Mouse (Mus musculus) limb, embryonic 14.5 days (tissue): ENCODE measurements around the gene Arl15. TPM values are rescaled to one million over a fixed set of nuclear protein-coding genes. Genes with fewer than 3 reads are reported as not detected.

Source experiments
- ATAC-seq: fragments of 200-750 bp; cut with Nextera tagmentation; 2 replicates; pipeline ENCODE4 v1.8.0; 2017; ENCODE audit warnings: low read depth, moderate number of reproducible peaks, moderate TSS enrichment; ENCODE audit not compliant: low FRiP score
- DNase-seq: peaks from one replicate; pipeline ENCODE4 v3.0.0-alpha.2; 2015; ENCODE audit warnings: low spot score
- H3K27ac ChIP-seq: fragments of 300-500 bp; sonication (generic); replicated peaks from 2 replicates; pipeline ENCODE4 v1.5.1; 2014; ENCODE audit warnings: low read depth, mild to moderate bottlenecking, low read length, moderate library complexity, mixed read lengths
- H3K27me3 ChIP-seq: fragments of 300-500 bp; sonication (generic); 2 replicates; pipeline ENCODE4 v1.6.1; 2014; ENCODE audit warnings: low read length, mixed read lengths; ENCODE audit not compliant: control insufficient read depth, insufficient read depth
- H3K36me3 ChIP-seq: fragments of 300-500 bp; sonication (generic); 2 replicates; pipeline ENCODE4 v1.6.1; 2014; ENCODE audit warnings: mild to moderate bottlenecking, low read length, moderate library complexity, mixed read lengths; ENCODE audit not compliant: control insufficient read depth, insufficient read depth
- H3K4me1 ChIP-seq: fragments of 300-500 bp; sonication (generic); 2 replicates; pipeline ENCODE4 v1.6.1; 2014; ENCODE audit warnings: antibody characterized with exemption, low read length, mixed read lengths; ENCODE audit not compliant: control insufficient read depth, insufficient read depth
- H3K4me2 ChIP-seq: fragments of 300-500 bp; sonication (generic); replicated peaks from 2 replicates; pipeline ENCODE4 v1.6.1; 2014; ENCODE audit warnings: low read depth, mild to moderate bottlenecking, low read length, moderate library complexity; ENCODE audit not compliant: severe bottlenecking
- H3K4me3 ChIP-seq: fragments of 300-500 bp; sonication (generic); replicated peaks from 2 replicates; pipeline ENCODE4 v1.5.1; 2014; ENCODE audit warnings: low read length
- H3K9ac ChIP-seq: fragments of 300-500 bp; sonication (generic); 2 replicates; pipeline ENCODE4 v1.6.1; 2014; ENCODE audit warnings: mild to moderate bottlenecking, low read depth, low read length, moderate library complexity; ENCODE audit not compliant: severe bottlenecking
- H3K9me3 ChIP-seq: fragments of 300-500 bp; sonication (generic); 2 replicates; pipeline ENCODE4 v1.6.1; 2016; ENCODE audit warnings: low read length; ENCODE audit not compliant: control insufficient read depth
- POLR2A ChIP-seq: fragments of 200-500 bp; IDR thresholded peaks from 2 replicates; pipeline ENCODE4 v1.8.0; 2012; ENCODE audit warnings: inconsistent platforms, mild to moderate bottlenecking, moderate library complexity, borderline replicate concordance; ENCODE audit not compliant: insufficient read depth, insufficient read length; ENCODE audit errors: extremely low read depth
- WGBS: fragments of 180-500 bp; shearing (Covaris S2); extraction: QIAGEN DNeasy Blood & Tissue Kit; methylation state at CpG from one replicate; pipeline ENCODE4 v1.1.7; 2014; 5-methylcytosine and 5-hydroxymethylcytosine counted together
- polyA plus RNA-seq, 2 experiments: library from polyadenylated mRNA; depleted of rRNA in 1 of 2; stranded (reverse) in 1 of 2; unstranded in 1 of 2; fragments of >200 nt; fragmentation: Nextera tagmentation in 1 of 2; extraction: Ambion mirVana in 1 of 2; gene quantifications; 2 replicates each; pipeline versions ENCODE4 v1.2.1 to v1.2.3; 2012 to 2014

The Arl15 gene
- polyA plus RNA-seq, 2 experiments: 10.1 to 10.7 TPM

- Histone ChIP-seq H3K4me2 (no peak overlapping the region), H3K4me3 (no peak overlapping the region), H3K4me1 (no peaks in the 10 kb centered on the region), H3K36me3 (no peaks in the 10 kb centered on the region), H3K27me3 (no peaks in the 10 kb centered on the region), H3K27ac (no peak overlapping the region), H3K9ac (no peak overlapping the region), H3K9me3 (no peaks in the 10 kb centered on the region)
- no peak for TF ChIP-seq POLR2A
- ATAC-seq (no peak), DNase-seq (no peak)
- WGBS: 74% methylated on average over 6 of the region's 6 CpGs
Measured at GRCm38 (mm10) chr13:113903255-113903654, 109.0 kb downstream of the Arl15 start.

- Histone ChIP-seq H3K9me3 (no peaks in the 10 kb centered on the region), H3K4me2 (no peak overlapping the region), H3K4me1 (peaks cover 3% of the 10 kb centered on the region; the same call in 1 of the 2 replicates), H3K36me3 (no peaks in the 10 kb centered on the region), H3K4me3 (no peak overlapping the region), H3K27me3 (no peaks in the 10 kb centered on the region), H3K27ac (no peak overlapping the region), H3K9ac (no peak overlapping the region)
- DNase-seq (no peak), ATAC-seq (no peak)
- WGBS: 45% methylated on average over 11 of the region's 11 CpGs
- no peak for TF ChIP-seq POLR2A
Measured at GRCm38 (mm10) chr13:113911986-113912519, 117.7 kb downstream of the Arl15 start.

DNA sequence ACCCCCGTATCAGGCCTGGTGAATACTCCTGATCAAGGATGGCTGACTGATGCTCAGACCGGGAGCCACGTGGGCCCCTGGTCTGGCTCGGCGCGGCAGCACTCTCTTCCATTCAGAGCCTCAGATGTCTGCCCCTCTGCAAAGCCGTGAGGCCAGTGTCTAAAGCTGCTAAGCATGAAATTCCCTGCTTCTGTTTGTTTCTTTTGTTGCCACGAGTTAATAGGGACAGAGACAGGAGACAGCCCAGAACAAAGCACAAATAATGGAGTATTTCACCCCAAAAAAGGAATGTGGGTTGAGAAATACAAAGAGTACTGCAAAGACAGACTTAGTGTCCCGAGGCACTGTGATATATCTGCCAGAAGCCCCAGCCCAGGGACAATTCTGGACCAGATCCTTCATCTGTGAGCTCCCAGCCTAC, 120.3 kb downstream of the Arl15 start:
- DNase-seq (no peak), ATAC-seq (no peak)
- Histone ChIP-seq H3K27me3 (no peaks in the 10 kb centered on the region), H3K9ac (no peak overlapping the region), H3K36me3 (no peaks in the 10 kb centered on the region), H3K4me1 (peaks cover 3% of the 10 kb centered on the region; the same call in 1 of the 2 replicates), H3K27ac (no peak overlapping the region), H3K4me2 (no peak overlapping the region), H3K4me3 (no peak overlapping the region), H3K9me3 (no peaks in the 10 kb centered on the region)
- WGBS: 71% methylated on average over 9 of the region's 9 CpGs
- TF ChIP-seq POLR2A: no peak

DNA sequence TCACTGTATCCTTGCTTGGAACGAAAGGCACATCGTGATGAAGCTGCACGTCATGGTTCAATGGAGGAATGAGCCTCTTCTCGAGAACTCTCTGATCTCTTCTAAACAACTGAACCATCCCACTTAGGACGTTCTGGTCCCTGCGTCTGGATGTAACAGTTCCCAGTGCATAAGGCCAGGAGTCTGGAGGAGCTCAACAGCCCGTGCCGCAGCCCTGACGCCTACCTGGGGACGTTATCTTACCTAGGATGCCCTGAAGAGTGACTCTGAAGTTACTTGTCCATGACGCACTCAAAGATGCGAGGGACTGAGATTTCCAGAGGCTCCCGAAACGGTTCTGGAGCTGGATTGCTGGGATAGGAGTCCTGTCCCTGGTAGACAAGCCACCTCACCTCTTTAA, 121.4 kb downstream of the Arl15 start:
- DNase-seq (no peak), ATAC-seq (no peak)
- Histone ChIP-seq H3K9ac (no peak overlapping the region), H3K4me2 (no peak overlapping the region), H3K4me3 (no peak overlapping the region), H3K9me3 (no peaks in the 10 kb centered on the region), H3K36me3 (no peaks in the 10 kb centered on the region), H3K4me1 (peaks cover 3% of the 10 kb centered on the region; the same call in 1 of the 2 replicates), H3K27me3 (no peaks in the 10 kb centered on the region), H3K27ac (no peak overlapping the region)
- no peak for TF ChIP-seq POLR2A
- 91% methylated on average over 14 of the region's 14 CpGs for WGBS

- no peak for TF ChIP-seq POLR2A
- H3K4me1 ChIP-seq: peaks cover 3% of the 10 kb centered on the region; the same call in 1 of the 2 replicates
- DNase-seq (no peak), ATAC-seq (no peak)
- H3K9me3 ChIP-seq: no peaks in the 10 kb centered on the region
- H3K27me3 ChIP-seq: no peaks in the 10 kb centered on the region
- no peak overlapping the region for H3K4me3 ChIP-seq
- no peaks in the 10 kb centered on the region for H3K36me3 ChIP-seq
- H3K4me2 ChIP-seq: no peak overlapping the region
- no peak overlapping the region for H3K27ac ChIP-seq
- 79% methylated on average over 5 of the region's 5 CpGs for WGBS
- H3K9ac ChIP-seq: no peak overlapping the region
Measured at GRCm38 (mm10) chr13:113916761-113917160, 122.5 kb downstream of the Arl15 start.
